Comparison of ENCODE assay signal across 5 mouse cellular contexts in genomic region chr5:31804211-31804610, GRCm38 (mm10).
DNase-seq lines count a peak whose midpoint lies in the region; ATAC-seq and TF ChIP-seq lines count a peak whose summit lies in the region.
"Not testable (repeated sequence)": the region's sequence is repeated elsewhere in the genome, so short reads cannot be mapped to it uniquely, and the experiment has no call there.

No protein-coding gene starts in this region.

- not testable (repeated sequence) for TF ChIP-seq CTCF in ES-Bruce4 (IDR thresholded peaks at IDR 0.05; ENCODE audit: low read depth, low read length)

- H3K4me3 ChIP-seq in ES-Bruce4 (ENCODE audit: low read depth, low read length); liver, embryonic 16.5 days (ENCODE audit: low read depth, low read length): not testable (repeated sequence)
- H3K4me3 ChIP-seq in ES-E14 (ENCODE audit: insufficient read depth in 1 of 2, low read depth in 1 of 2, low read length in 2 of 2, poor library complexity in 1 of 2, severe bottlenecking in 1 of 2), result peak overlapping the region in 1 of 2 experiments; percentile 0; a peak in 1 of 4 replicates

- not testable (repeated sequence) for TF ChIP-seq EP300 in ES-Bruce4 (IDR thresholded peaks at IDR 0.05; ENCODE audit: insufficient read depth, low read depth, low read length)

- in situ Hi-C loops in ES-E14 (cut with MboI; ENCODE audit: low sequenced_read_pairs in 2 of 2, unreplicated experiment in 2 of 2), result not testable (repeated sequence)

- ATAC-seq in liver, embryonic 16.5 days (ENCODE audit: low read depth), result 0 out of 2 replicates have a peak, but pooled peaks have one; percentile 43

- WGBS in liver, embryonic 16.5 days (ENCODE audit: insufficient replicate concordance), result 81% methylated on average over 8 of the region's 8 CpGs

- H3K4me1 ChIP-seq in ES-Bruce4 (ENCODE audit: control insufficient read depth, insufficient read depth, low read length); ES-E14 (ENCODE audit: control insufficient read depth in 2 of 2, insufficient read depth in 2 of 2, low read length in 2 of 2, poor library complexity in 1 of 2); liver, embryonic 16.5 days (ENCODE audit: control insufficient read depth, low read depth, low read length): not testable (repeated sequence)

- H3K27ac ChIP-seq in ES-Bruce4 (ENCODE audit: insufficient read depth, low read length), result peak overlapping the region; percentile 78
- H3K27ac ChIP-seq in ES-E14 (ENCODE audit: insufficient read depth, low read depth, low read length, poor library complexity, severe bottlenecking), result peak overlapping the region; percentile 49; the same call in 1 of the 2 replicates
- H3K27ac ChIP-seq in liver, embryonic 16.5 days (ENCODE audit: low read length), result not testable (repeated sequence)

- H3K36me3 ChIP-seq in ES-Bruce4 (ENCODE audit: control insufficient read depth, insufficient read depth, low read length, poor library complexity, severe bottlenecking); ES-E14 (ENCODE audit: control insufficient read depth, insufficient read depth, low read length, poor library complexity, severe bottlenecking); liver, embryonic 16.5 days (ENCODE audit: control insufficient read depth, insufficient read depth): not testable (repeated sequence)

- 0 out of 2 replicates have a peak overlapping the region, but pooled peaks have one; percentile 48 for H3K9ac ChIP-seq in ES-Bruce4 (ENCODE audit: low read depth, poor library complexity, severe bottlenecking)
- H3K9ac ChIP-seq in ES-E14 (ENCODE audit: insufficient read depth, low read depth, low read length, poor library complexity, severe bottlenecking); liver, embryonic 16.5 days (ENCODE audit: low read depth, low read length): not testable (repeated sequence)

- H3K4me2 ChIP-seq in liver, embryonic 16.5 days (ENCODE audit: low read depth, low read length), result not testable (repeated sequence)

- H3K27me3 ChIP-seq in ES-Bruce4 (ENCODE audit: control insufficient read depth, insufficient read depth, low read length, poor library complexity, severe bottlenecking); liver, embryonic 16.5 days (ENCODE audit: control insufficient read depth, insufficient read depth, low read depth, low read length): not testable (repeated sequence)

- DNase-seq in ES-E14 (ENCODE audit: low read depth, low spot score) (peak; percentile 8), R1 (ENCODE audit: low read depth, low spot score) (peak; percentile 56)
- peak; percentile 61 for DNase-seq in heart, adult 11 months

- H3K9me3 ChIP-seq in ES-Bruce4 (replicated peaks; ENCODE audit: control insufficient read depth, insufficient read depth, low read length, poor library complexity, severe bottlenecking); ES-E14 (ENCODE audit: control insufficient read depth, insufficient read depth, low read depth, low read length); liver, embryonic 16.5 days (replicated peaks; ENCODE audit: control insufficient read depth, low read length): not testable (repeated sequence)

- not testable (repeated sequence) for TF ChIP-seq POLR2A in ES-Bruce4 (IDR thresholded peaks at IDR 0.05; ENCODE audit: insufficient read depth, low read length)

Comparison
In these comparisons a context has a peak if more than half of its experiments do, and no peak if none do; other contexts are left out.
1. DNase-seq: peak in every context shown above with its lines; median percentile 61 in heart, adult 11 months; 56 in R1; 8 in ES-E14.